Mouse (Mus musculus) CH12.LX (cell line): Measurements from ENCODE around the gene Ncor2.

Source experiments
- MAX ChIP-seq: IDR thresholded peaks from 2 replicates; pipeline ENCODE4 v1.6.1; 2011; ENCODE audit warnings: low read length, improper control_type of control experiment
- NELFE ChIP-seq: IDR thresholded peaks from 2 replicates; pipeline ENCODE4 v1.6.1; 2011; ENCODE audit warnings: low read depth, low read length, improper control_type of control experiment
- POLR2A ChIP-seq: IDR thresholded peaks from 2 replicates; pipeline ENCODE4 v1.6.1; 2011; ENCODE audit warnings: low read depth, mild to moderate bottlenecking, improper control_type of control experiment, low read length

DNA sequence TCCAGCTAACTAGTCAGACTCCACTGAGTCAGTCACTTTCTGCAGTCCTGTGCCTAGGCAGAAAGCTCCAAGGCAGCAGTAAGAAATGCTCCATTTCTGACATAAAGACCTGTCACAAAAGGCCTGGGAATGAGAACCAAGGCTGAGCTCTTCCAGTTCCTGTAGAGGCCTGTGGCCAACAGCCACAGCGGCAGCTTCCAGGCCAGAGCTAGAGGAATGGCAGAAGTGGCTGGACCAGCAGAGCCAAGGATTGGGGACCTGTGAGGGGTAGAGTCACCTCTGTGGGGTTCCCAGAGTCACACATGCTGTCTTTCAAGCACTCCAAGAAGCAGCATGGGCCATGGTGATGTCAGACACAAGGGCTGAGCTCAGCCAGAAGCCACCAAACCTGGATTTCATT lies 66.4 kb downstream of the Ncor2 start:
- no peak for TF ChIP-seq MAX
- no peak for TF ChIP-seq NELFE
- TF ChIP-seq POLR2A: no peak
